Mouse (Mus musculus) myocyte (in vitro differentiated cells): Measurements from ENCODE around the gene Slc30a1.

Experiments
- E2F4 ChIP-seq: IDR thresholded peaks from one replicate; pipeline ENCODE4 v1.6.1; 2011; ENCODE audit warnings: mild to moderate bottlenecking, control low read depth, moderate library complexity; ENCODE audit not compliant: insufficient read depth
- MAX ChIP-seq: IDR thresholded peaks from one replicate; pipeline ENCODE4 v1.6.1; 2011; ENCODE audit warnings: low read depth, mild to moderate bottlenecking, control low read depth
- POLR2A ChIP-seq: IDR thresholded peaks from one replicate; pipeline ENCODE4 v1.6.1; 2011; ENCODE audit warnings: low read depth, mild to moderate bottlenecking, control low read depth, moderate library complexity; ENCODE audit not compliant: insufficient read length
- POLR2AphosphoS2 ChIP-seq: IDR thresholded peaks from one replicate; pipeline ENCODE4 v1.6.1; 2011; ENCODE audit warnings: low read depth, control low read depth; ENCODE audit not compliant: insufficient read length
- USF1 ChIP-seq: IDR thresholded peaks from one replicate; pipeline ENCODE4 v1.6.1; 2011; ENCODE audit warnings: low read depth, mild to moderate bottlenecking, control low read depth, moderate library complexity

GRCm38 (mm10) chr1:191957321-191957720 is 50.8 kb downstream of the Slc30a1 start:
- TF ChIP-seq POLR2A = no peak
- no peak for TF ChIP-seq USF1
- TF ChIP-seq E2F4 = no peak
- no peak for TF ChIP-seq POLR2AphosphoS2
- TF ChIP-seq MAX = no peak
